Mouse (Mus musculus): Measurements from ENCODE around the gene Pik3cg.

DNA sequence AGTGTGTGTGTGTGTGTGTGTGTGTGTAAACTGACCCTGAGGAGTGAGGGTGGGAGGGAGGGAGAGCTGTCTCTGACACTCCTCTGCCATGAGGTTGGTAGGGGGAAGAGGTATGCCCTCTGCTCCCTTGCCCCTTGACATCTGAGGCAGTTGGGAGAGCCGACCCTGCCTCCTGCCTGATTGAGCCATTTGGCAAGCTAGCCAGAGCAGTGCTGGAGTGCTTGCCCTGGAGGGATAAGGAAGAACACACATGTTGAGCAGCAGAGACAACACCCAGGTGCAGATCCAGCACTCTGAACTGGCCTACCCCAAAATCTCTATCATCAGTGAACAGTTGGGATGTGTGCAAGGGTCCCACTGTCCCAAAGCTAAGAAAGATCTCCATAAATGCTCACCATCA lies 28.7 kb upstream of the Pik3cg start:
- TF ChIP-seq CTCF (IDR thresholded peaks at IDR 0.05; ENCODE audit: low read depth): no peak
- TF ChIP-seq EP300 (IDR thresholded peaks at IDR 0.05; ENCODE audit: low read depth): no peak
